Mouse (Mus musculus): Measurements from ENCODE around the gene Esrrg. TPM values are rescaled to one million over a fixed set of nuclear protein-coding genes. Genes with fewer than 3 reads are reported as not detected.

The Esrrg gene
- polyA plus RNA-seq, 1 experiment from 2014 or later = 22.4 TPM

DNA sequence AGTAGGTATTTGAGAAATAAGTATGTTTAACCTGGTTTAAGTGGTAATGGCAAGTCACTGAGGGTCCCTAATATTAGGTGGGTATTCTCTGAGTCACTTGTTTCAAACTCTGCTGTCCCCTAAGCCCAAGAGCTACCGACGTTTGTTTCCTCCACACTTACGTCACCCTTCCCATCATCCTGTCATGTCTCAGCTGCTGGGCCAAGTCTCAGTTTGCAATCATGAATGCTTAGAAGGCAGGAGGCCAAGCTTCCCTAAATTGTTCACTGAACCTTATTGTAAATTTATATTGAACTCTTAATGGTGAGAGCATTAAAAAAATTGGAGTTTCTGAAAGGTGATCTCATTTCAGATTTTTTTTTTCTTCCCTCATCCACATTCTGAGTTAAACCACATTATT is 322.6 kb downstream of the Esrrg start:
- no peak overlapping the region for H3K27ac ChIP-seq
- DNase-seq (ENCODE audit: low spot score) = no peak
- WGBS = 71% methylated on average over 3 of the region's 3 CpGs

DNA sequence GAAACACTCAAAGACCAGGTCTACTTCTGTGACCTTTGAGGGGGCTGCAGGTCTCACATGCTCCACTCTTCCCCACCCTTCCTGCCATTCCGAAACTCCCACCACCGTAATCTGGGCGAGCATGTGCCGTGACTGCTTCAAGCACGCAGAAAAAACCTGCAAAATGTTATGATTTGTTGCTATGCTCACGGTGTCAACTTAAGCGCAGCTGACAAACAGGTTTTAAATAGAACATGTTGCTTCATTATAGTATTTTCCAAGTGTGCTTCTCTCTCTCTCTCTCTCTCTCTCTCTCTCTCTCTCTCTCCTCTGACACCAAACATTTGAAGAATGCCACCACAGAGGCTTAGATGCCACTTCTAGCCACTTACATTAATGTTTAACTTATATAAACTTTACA is 330.1 kb downstream of the Esrrg start:
- Histone ChIP-seq H3K4me3 (no peak overlapping the region), H3K36me3 (no peaks in the 10 kb centered on the region), H3K9me3 (no peaks in the 10 kb centered on the region), H3K27ac (peak overlapping the region; percentile 67), H3K27me3 (ENCODE audit: insufficient read depth, poor library complexity, severe bottlenecking) (no peaks in the 10 kb centered on the region), H3K4me1 (peaks cover 35% of the 10 kb centered on the region)
- 56% methylated on average over 7 of the region's 7 CpGs for WGBS
- DNase-seq (ENCODE audit: low spot score) = no peak

More for the DNA sequence above, 322.6 kb downstream of the Esrrg start:
- Histone ChIP-seq H3K36me3 (no peaks in the 10 kb centered on the region), H3K4me1 (peaks cover 12% of the 10 kb centered on the region; the same call in 1 of the 2 replicates), H3K9me3 (no peaks in the 10 kb centered on the region), H3K27me3 (ENCODE audit: insufficient read depth, poor library complexity, severe bottlenecking) (no peaks in the 10 kb centered on the region), H3K4me3 (no peak overlapping the region)

DNA sequence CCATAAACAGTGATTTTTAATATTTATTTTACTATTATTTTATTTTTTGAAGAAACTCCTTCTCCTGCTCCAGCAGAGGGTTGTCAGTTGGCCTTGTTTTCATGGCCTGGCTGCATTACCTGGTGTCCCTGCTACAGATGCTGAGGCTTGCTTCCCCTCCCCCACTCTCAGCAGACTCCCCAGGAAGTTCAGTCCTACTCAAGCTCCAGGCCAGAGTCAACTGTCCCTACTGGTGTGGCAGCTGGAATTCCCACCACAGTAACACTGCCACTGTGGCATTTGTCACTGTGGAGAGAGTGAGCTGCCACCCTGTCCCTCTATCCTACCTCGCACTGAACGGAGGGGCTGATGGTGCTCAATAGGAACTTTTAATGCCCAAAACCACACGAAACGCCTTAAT is 330.5 kb downstream of the Esrrg start:
- peak overlapping the region; percentile 67 for H3K27ac ChIP-seq
- H3K27me3 ChIP-seq (ENCODE audit: insufficient read depth, poor library complexity, severe bottlenecking) = no peaks in the 10 kb centered on the region
- no peak overlapping the region for H3K4me3 ChIP-seq
- no peak for DNase-seq (ENCODE audit: low spot score)
- no peaks in the 10 kb centered on the region for H3K9me3 ChIP-seq
- H3K36me3 ChIP-seq = no peaks in the 10 kb centered on the region
- peaks cover 37% of the 10 kb centered on the region for H3K4me1 ChIP-seq
- 35% methylated on average over 4 of the region's 4 CpGs for WGBS

DNA sequence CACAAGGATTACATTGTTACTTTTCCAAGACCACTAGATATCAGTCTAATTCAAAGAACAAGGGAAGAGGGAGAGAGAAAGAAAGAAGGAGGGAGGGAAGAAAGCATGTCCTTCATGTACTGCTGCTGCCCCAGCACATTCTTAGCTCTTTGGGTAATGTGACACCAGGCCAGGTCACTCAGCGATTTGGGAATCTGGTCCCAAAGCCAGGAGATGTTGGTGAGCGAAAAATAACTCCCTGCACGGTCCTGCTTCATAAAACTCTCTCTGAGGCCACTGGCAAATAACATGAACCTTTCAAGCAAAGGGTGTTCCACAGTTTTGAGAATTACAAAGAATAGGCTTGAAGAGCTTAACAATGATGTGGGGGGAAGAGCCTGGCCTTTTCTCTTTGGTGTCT is 342.9 kb downstream of the Esrrg start:
- H3K9me3 ChIP-seq = no peaks in the 10 kb centered on the region
- H3K27me3 ChIP-seq (ENCODE audit: insufficient read depth, poor library complexity, severe bottlenecking) = no peaks in the 10 kb centered on the region
- H3K27ac ChIP-seq = peak overlapping the region; percentile 29; the same call in 1 of the 2 replicates
- DNase-seq (ENCODE audit: low spot score) = no peak
- WGBS = 62% methylated on average over 3 of the region's 3 CpGs
- no peak overlapping the region for H3K4me3 ChIP-seq
- peaks cover 32% of the 10 kb centered on the region for H3K4me1 ChIP-seq
- H3K36me3 ChIP-seq = no peaks in the 10 kb centered on the region

DNA sequence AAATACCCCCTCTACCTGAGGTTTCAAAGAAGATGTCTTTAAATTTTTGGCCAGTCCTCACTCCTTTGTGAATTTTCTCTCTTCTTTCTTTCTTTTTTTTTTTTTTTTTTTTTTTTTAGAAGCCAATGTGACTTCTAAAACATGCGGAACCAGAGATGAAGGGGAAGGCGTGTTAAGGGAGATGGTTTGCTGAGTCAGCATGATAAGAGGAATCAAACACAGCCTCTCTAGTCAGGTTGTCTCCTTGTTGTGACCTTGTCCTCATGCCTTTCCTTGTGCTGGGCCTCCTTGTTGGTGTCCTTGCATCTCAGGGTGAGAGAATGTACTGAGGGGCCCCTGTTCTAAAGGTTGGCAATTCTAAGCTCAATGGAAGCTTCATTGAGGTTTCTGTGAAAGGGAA is 348.1 kb downstream of the Esrrg start:
- DNase-seq (ENCODE audit: low spot score) = no peak
- H3K27me3 ChIP-seq (ENCODE audit: insufficient read depth, poor library complexity, severe bottlenecking) = no peaks in the 10 kb centered on the region
- H3K9me3 ChIP-seq = no peaks in the 10 kb centered on the region
- H3K4me3 ChIP-seq = no peak overlapping the region
- no peak overlapping the region for H3K27ac ChIP-seq
- no peaks in the 10 kb centered on the region for H3K36me3 ChIP-seq
- H3K4me1 ChIP-seq = peaks cover 30% of the 10 kb centered on the region
- 73% methylated on average over 2 of the region's 2 CpGs for WGBS

DNA sequence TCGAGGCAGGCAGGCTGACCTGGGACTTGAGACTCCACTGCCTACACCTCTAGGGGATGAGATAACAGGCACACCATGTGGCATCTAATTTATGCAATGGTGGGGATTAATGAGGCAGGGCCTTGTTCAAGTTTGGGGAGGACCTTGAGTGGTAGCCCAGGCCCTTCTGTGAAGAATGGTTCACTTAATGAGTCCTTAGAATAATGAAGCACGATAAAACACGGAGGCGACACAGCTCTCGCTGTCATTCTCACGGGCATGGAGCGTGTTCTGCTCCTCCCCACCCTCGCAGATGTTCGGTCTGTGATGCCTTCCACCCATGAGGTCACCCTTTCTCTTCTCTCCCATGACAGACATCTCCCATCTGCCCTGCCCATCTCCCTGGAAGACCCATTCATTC is 350.6 kb downstream of the Esrrg start:
- Histone ChIP-seq H3K4me3 (no peak overlapping the region), H3K9me3 (no peaks in the 10 kb centered on the region), H3K36me3 (no peaks in the 10 kb centered on the region), H3K27ac (peak overlapping the region; percentile 73), H3K27me3 (ENCODE audit: insufficient read depth, poor library complexity, severe bottlenecking) (no peaks in the 10 kb centered on the region), H3K4me1 (peaks cover 24% of the 10 kb centered on the region)
- DNase-seq (ENCODE audit: low spot score) = no peak
- 76% methylated on average over 9 of the region's 9 CpGs for WGBS

DNA sequence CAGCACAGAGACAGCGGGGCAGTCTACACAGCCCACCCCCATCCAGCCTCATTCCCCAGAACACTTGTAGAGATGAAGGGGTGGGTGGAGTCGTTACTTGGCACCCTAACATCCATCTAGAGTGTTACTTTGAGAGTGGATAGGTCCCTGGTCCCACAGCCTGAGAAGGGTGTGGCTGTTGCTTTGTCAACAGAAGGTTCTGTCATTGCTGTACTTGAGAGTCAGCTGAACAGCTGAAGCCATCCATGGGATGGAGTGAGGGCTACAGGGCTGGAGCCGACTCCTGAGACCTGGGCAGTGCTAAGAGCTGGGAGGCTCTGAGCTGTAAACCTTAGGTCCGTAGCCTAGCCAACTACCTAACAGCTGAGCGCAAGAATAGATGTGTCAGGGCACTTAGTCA is 352.9 kb downstream of the Esrrg start:
- H3K36me3 ChIP-seq = no peaks in the 10 kb centered on the region
- no peaks in the 10 kb centered on the region for H3K9me3 ChIP-seq
- no peaks in the 10 kb centered on the region for H3K27me3 ChIP-seq (ENCODE audit: insufficient read depth, poor library complexity, severe bottlenecking)
- DNase-seq (ENCODE audit: low spot score) = no peak
- peak overlapping the region; percentile 44; the same call in 1 of the 2 replicates for H3K27ac ChIP-seq
- H3K4me3 ChIP-seq = no peak overlapping the region
- peaks cover 39% of the 10 kb centered on the region for H3K4me1 ChIP-seq
- 76% methylated on average over 5 of the region's 5 CpGs for WGBS

DNA sequence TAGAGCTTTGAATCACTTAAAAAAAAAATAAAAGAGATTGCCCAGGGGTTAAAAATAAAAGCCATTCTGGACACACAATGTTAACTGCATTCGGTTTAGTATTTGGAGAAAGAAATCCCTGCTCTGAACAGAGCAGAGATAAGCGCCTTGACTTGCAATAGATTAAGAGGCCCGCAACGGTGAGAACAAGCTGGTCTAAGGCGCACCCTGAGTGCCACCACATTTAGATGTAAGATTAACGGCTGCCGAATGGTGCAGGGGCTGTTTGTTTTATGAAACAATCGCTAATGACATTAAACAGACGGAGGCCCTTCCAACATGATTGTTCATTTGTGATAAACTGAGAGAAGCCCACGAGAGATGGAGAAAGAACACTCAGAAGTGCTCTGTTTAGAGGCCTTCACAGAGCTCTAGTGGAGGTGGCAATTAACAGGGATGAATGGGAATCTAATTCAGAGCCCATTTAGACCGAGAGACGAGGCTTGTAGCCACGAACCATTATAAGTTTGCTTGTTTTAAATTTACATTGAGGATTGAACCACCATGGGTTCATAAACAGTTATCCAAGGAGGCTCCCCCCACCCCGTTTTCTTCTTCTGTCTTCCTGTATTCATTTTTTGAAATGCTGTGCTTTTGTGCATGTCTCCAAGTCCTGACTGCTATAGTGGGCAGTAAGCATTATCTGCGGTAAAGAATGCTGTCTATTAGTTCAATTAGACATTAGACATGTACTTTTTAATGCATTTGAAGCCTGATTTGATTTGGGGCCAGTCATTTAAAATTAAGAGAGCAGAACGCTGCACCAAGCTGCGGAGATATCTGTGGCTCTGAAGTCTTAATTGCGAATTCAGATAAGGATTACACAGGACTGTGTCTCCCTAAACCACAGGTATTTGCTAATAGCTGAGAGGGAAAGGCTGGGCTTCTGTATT is 356.5 kb downstream of the Esrrg start:
- H3K27ac ChIP-seq = peak overlapping the region; percentile 76
- DNase-seq (ENCODE audit: low spot score) = no peak

DNA sequence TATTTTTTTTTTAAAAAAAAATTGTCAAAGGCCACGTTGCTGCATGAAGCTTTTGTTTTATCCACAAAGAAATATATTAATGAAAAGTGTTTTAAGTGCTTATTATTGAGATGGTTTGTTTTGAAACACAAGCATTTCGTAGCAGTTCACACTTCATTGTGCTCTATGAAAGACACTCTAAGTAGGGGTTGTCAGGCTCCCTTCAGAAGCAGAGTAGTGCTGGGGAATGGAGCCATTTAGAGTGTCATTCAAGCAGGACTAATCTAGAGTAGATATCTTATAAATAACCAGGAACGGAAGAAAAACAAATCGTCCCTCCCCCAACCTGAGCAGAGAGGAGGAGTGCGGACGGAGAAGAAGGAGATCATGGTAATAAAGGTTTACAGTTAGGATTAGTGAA is 357.3 kb downstream of the Esrrg start:
- Histone ChIP-seq H3K36me3 (no peaks in the 10 kb centered on the region), H3K4me3 (no peak overlapping the region), H3K27me3 (ENCODE audit: insufficient read depth, poor library complexity, severe bottlenecking) (no peaks in the 10 kb centered on the region), H3K27ac (peak overlapping the region; percentile 76), H3K4me1 (peaks cover 34% of the 10 kb centered on the region), H3K9me3 (no peaks in the 10 kb centered on the region)
- WGBS = 21% methylated on average over 6 of the region's 6 CpGs
- DNase-seq (ENCODE audit: low spot score) = no peak

More for the DNA sequence above, 356.5 kb downstream of the Esrrg start:
- no peaks in the 10 kb centered on the region for H3K36me3 ChIP-seq
- no peaks in the 10 kb centered on the region for H3K9me3 ChIP-seq
- no peaks in the 10 kb centered on the region for H3K27me3 ChIP-seq (ENCODE audit: insufficient read depth, poor library complexity, severe bottlenecking)
- WGBS = 20% methylated on average over 18 of the region's 18 CpGs
- H3K4me1 ChIP-seq = peaks cover 34% of the 10 kb centered on the region
- H3K4me3 ChIP-seq = no peak overlapping the region

DNA sequence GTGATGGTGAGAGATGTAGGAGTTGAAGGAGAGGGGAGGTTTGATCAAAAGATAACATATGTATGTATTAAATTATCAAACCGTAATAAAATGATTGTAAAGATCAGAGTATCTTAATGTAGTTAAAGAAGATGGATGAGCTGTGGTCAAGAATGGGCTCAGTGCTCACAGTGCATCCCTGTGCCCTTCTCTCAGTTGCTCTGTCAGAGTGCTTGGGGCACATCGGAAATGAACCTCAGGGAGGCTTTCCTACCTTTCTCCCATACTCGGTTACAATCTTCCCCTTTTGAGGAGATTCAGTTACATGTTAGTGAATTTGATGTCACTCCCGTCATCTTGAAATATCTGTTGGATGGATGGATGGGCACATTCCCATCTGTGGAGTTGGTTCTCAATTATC is 359.8 kb downstream of the Esrrg start:
- Histone ChIP-seq H3K27me3 (ENCODE audit: insufficient read depth, poor library complexity, severe bottlenecking) (no peaks in the 10 kb centered on the region), H3K27ac (no peak overlapping the region), H3K9me3 (no peaks in the 10 kb centered on the region), H3K4me3 (no peak overlapping the region), H3K36me3 (no peaks in the 10 kb centered on the region), H3K4me1 (peaks cover 29% of the 10 kb centered on the region)
- 88% methylated on average over 4 of the region's 4 CpGs for WGBS
- DNase-seq (ENCODE audit: low spot score) = no peak

DNA sequence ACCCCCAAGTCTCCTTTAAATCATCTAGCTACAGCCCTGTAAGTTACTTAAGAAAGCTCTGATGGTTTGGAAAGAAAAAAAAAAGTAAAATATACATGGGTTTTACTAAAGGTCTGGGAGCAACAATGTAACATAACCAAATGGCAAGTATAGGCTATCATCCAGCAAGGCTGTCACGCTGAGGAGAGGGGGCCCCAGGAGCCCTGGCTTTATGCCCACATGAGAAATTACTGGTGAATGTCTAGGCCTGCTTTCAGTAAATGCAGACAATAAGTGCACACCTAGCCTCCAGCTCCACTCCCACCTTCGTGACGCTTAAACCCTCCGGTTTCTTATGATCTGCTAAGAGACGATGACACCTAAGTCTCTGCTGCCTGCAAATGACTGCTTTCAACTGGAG is 360.9 kb downstream of the Esrrg start:
- no peaks in the 10 kb centered on the region for H3K27me3 ChIP-seq (ENCODE audit: insufficient read depth, poor library complexity, severe bottlenecking)
- DNase-seq (ENCODE audit: low spot score) = no peak
- peak overlapping the region; percentile 47; the same call in 1 of the 2 replicates for H3K27ac ChIP-seq
- 87% methylated on average over 5 of the region's 5 CpGs for WGBS
- H3K9me3 ChIP-seq = no peaks in the 10 kb centered on the region
- H3K4me3 ChIP-seq = no peak overlapping the region
- H3K36me3 ChIP-seq = no peaks in the 10 kb centered on the region
- H3K4me1 ChIP-seq = peaks cover 33% of the 10 kb centered on the region

DNA sequence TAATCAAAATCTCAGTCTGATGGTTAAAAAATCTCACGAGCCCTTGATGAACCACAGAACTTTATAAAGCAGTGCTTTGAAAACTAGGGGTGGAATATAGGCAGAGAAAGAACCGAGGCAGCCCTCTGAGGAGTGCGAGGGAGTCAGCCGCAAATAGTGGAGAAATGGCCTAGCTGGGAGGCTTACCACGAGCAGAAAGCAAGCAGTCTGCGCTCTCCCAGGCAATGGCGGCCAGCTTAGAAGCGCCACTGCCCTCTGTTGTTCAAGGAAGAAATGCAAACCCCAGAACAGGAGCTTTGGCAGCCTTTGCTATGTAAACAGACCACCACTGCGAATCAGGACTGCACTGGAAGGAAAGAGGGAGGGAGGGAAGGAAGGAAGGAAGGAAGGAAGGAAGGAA is 365.8 kb downstream of the Esrrg start:
- WGBS = 13% methylated on average over 9 of the region's 9 CpGs
- DNase-seq (ENCODE audit: low spot score) = peak; percentile 86
- H3K27ac ChIP-seq = peak overlapping the region; percentile 70
- no peaks in the 10 kb centered on the region for H3K27me3 ChIP-seq (ENCODE audit: insufficient read depth, poor library complexity, severe bottlenecking)
- H3K4me1 ChIP-seq = peaks cover 18% of the 10 kb centered on the region; the same call in 1 of the 2 replicates
- H3K9me3 ChIP-seq = no peaks in the 10 kb centered on the region
- H3K4me3 ChIP-seq = no peak overlapping the region
- no peaks in the 10 kb centered on the region for H3K36me3 ChIP-seq

DNA sequence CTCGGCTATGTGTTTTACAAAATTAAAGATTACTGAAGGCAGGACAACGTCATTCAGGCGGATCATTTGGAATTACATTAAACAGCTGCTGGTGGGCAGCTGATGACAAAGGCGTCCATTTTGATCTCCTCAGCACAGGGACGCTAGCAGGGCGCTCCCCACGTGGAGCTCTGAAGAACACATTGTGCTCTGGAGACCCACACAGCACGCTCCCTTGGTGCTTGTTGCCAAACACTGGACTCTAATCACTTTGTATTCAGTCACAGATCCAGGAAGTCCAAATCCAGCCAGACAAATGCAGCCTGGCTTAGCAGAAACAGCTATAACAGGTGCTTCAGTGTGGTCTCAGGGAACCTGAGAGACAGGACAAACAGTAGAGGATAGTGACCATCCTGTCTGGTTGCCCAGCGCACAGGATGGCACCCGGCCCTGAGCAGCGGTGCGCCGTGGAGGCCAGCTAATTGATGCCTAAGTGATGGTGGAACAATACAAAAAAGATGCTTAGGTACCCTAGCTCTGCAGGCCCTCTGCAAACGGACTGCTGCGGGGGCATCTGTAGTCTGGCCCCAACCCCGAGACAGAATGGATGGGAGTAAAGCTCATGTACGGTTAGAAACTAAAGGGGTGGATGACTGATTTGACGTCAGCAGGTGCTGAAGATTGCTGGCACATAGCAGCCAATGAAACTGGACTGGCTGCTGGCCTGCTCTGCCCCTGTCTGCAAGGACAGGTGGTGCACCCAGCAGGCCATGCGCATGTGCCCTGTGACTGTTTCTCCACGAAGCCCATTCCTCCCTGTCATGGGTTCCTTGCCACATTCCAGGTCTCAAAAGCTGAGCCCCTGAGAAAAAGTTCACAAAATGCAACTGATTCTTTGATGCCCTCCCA is 367.1 kb downstream of the Esrrg start:
- no peak for DNase-seq (ENCODE audit: low spot score)
- Histone ChIP-seq H3K36me3 (no peaks in the 10 kb centered on the region), H3K4me3 (no peak overlapping the region), H3K4me1 (peaks cover 15% of the 10 kb centered on the region; the same call in 1 of the 2 replicates), H3K9me3 (no peaks in the 10 kb centered on the region), H3K27me3 (ENCODE audit: insufficient read depth, poor library complexity, severe bottlenecking) (no peaks in the 10 kb centered on the region), H3K27ac (peak overlapping the region; percentile 33)
- WGBS = 80% methylated on average over 20 of the region's 20 CpGs
